Mouse (Mus musculus): Measurements from ENCODE around the gene Nudt1. TPM values are rescaled to one million over a fixed set of nuclear protein-coding genes. Genes with fewer than 3 reads are reported as not detected.

Gene Nudt1
- polyA plus RNA-seq, 1 experiment, result 21.0 TPM

GRCm38 (mm10) chr5:140336680-140337079 is 15.2 kb downstream of the Nudt1 start:
- no peak overlapping the region for H3K4me3 ChIP-seq (replicated peaks)

GRCm38 (mm10) chr5:140338779-140339178 is 17.3 kb downstream of the Nudt1 start:
- Histone ChIP-seq H3K9me3 (peaks cover 4% of the 10 kb centered on the region), H3K4me3 (replicated peaks) (no peak overlapping the region), H3K36me3 (replicated peaks; ENCODE audit: low read length) (peaks cover 73% of the 10 kb centered on the region), H3K4me1 (peaks cover 1% of the 10 kb centered on the region; the same call in 1 of the 2 replicates), H3K27me3 (replicated peaks) (no peaks in the 10 kb centered on the region)
- TF ChIP-seq FLI1 (IDR thresholded peaks at IDR 0.05; ENCODE audit: low read length) (no peak), GATA1 (IDR thresholded peaks at IDR 0.05; ENCODE audit: borderline replicate concordance, low read length) (no peak)

More at GRCm38 (mm10) chr5:140336680-140337079, 15.2 kb downstream of the Nudt1 start:
- peaks cover 66% of the 10 kb centered on the region for H3K36me3 ChIP-seq (replicated peaks; ENCODE audit: low read length)
- H3K9me3 ChIP-seq, result peaks cover 4% of the 10 kb centered on the region
- H3K27me3 ChIP-seq (replicated peaks), result no peaks in the 10 kb centered on the region
- TF ChIP-seq GATA1 (IDR thresholded peaks at IDR 0.05; ENCODE audit: borderline replicate concordance, low read length) (no peak), FLI1 (IDR thresholded peaks at IDR 0.05; ENCODE audit: low read length) (no peak)
- peaks cover 17% of the 10 kb centered on the region for H3K4me1 ChIP-seq

- peaks cover 79% of the 10 kb centered on the region for H3K36me3 ChIP-seq (replicated peaks; ENCODE audit: low read length)
Measured at GRCm38 (mm10) chr5:140339836-140340235, 18.4 kb downstream of the Nudt1 start.

GRCm38 (mm10) chr5:140342880-140343279 is 21.4 kb downstream of the Nudt1 start:
- TF ChIP-seq GATA1 (IDR thresholded peaks at IDR 0.05; ENCODE audit: borderline replicate concordance, low read length), result no peak
- peaks cover under 1% of the 10 kb centered on the region; the same call in 1 of the 2 replicates for H3K4me1 ChIP-seq
- H3K4me3 ChIP-seq (replicated peaks), result no peak overlapping the region
- H3K36me3 ChIP-seq (replicated peaks; ENCODE audit: low read length), result peaks cover 77% of the 10 kb centered on the region
- H3K9me3 ChIP-seq, result peaks cover 4% of the 10 kb centered on the region
- H3K27me3 ChIP-seq (replicated peaks), result no peaks in the 10 kb centered on the region

More at GRCm38 (mm10) chr5:140339836-140340235, 18.4 kb downstream of the Nudt1 start:
- H3K4me3 ChIP-seq (replicated peaks), result no peak overlapping the region
- no peaks in the 10 kb centered on the region for H3K4me1 ChIP-seq
- peaks cover 4% of the 10 kb centered on the region for H3K9me3 ChIP-seq
- no peak for TF ChIP-seq FLI1 (IDR thresholded peaks at IDR 0.05; ENCODE audit: low read length)
- no peak for TF ChIP-seq GATA1 (IDR thresholded peaks at IDR 0.05; ENCODE audit: borderline replicate concordance, low read length)
- H3K27me3 ChIP-seq (replicated peaks), result no peaks in the 10 kb centered on the region

GRCm38 (mm10) chr5:140345244-140345643 is 23.8 kb downstream of the Nudt1 start:
- no peaks in the 10 kb centered on the region for H3K9me3 ChIP-seq
- no peak for TF ChIP-seq FLI1 (IDR thresholded peaks at IDR 0.05; ENCODE audit: low read length)
- H3K27me3 ChIP-seq (replicated peaks), result peaks cover 3% of the 10 kb centered on the region
- peaks cover 59% of the 10 kb centered on the region for H3K36me3 ChIP-seq (replicated peaks; ENCODE audit: low read length)
- H3K4me3 ChIP-seq (replicated peaks), result no peak overlapping the region
- peaks cover 24% of the 10 kb centered on the region for H3K4me1 ChIP-seq

- Histone ChIP-seq H3K9me3 (no peaks in the 10 kb centered on the region), H3K4me3 (replicated peaks) (no peak overlapping the region), H3K27me3 (replicated peaks) (peaks cover 3% of the 10 kb centered on the region), H3K4me1 (peaks cover 25% of the 10 kb centered on the region), H3K36me3 (replicated peaks; ENCODE audit: low read length) (peaks cover 54% of the 10 kb centered on the region)
- TF ChIP-seq GATA1 (IDR thresholded peaks at IDR 0.05; ENCODE audit: borderline replicate concordance, low read length), result no peak
- TF ChIP-seq FLI1 (IDR thresholded peaks at IDR 0.05; ENCODE audit: low read length), result no peak
Measured at GRCm38 (mm10) chr5:140346050-140346449, 24.6 kb downstream of the Nudt1 start.

GRCm38 (mm10) chr5:140349882-140350281 is 28.4 kb downstream of the Nudt1 start:
- Histone ChIP-seq H3K4me1 (peaks cover 25% of the 10 kb centered on the region), H3K9me3 (peaks cover 7% of the 10 kb centered on the region), H3K27me3 (replicated peaks) (peaks cover 8% of the 10 kb centered on the region), H3K4me3 (replicated peaks) (peak overlapping the region; percentile 57), H3K36me3 (replicated peaks; ENCODE audit: low read length) (peaks cover 68% of the 10 kb centered on the region)
- TF ChIP-seq GATA1 (IDR thresholded peaks at IDR 0.05; ENCODE audit: borderline replicate concordance, low read length), result no peak
- TF ChIP-seq FLI1 (IDR thresholded peaks at IDR 0.05; ENCODE audit: low read length), result no peak

- no peak overlapping the region for H3K4me3 ChIP-seq (replicated peaks)
- TF ChIP-seq FLI1 (IDR thresholded peaks at IDR 0.05; ENCODE audit: low read length) (no peak), GATA1 (IDR thresholded peaks at IDR 0.05; ENCODE audit: borderline replicate concordance, low read length) (no peak)
- peaks cover 8% of the 10 kb centered on the region for H3K27me3 ChIP-seq (replicated peaks)
- H3K4me1 ChIP-seq, result peaks cover 25% of the 10 kb centered on the region
- peaks cover 69% of the 10 kb centered on the region for H3K36me3 ChIP-seq (replicated peaks; ENCODE audit: low read length)
- H3K9me3 ChIP-seq, result peaks cover 7% of the 10 kb centered on the region
Measured at GRCm38 (mm10) chr5:140350731-140351497, 29.5 kb downstream of the Nudt1 start.

GRCm38 (mm10) chr5:140352352-140352751 is 30.9 kb downstream of the Nudt1 start:
- Histone ChIP-seq H3K4me3 (replicated peaks) (no peak overlapping the region), H3K27me3 (replicated peaks) (peaks cover 8% of the 10 kb centered on the region), H3K36me3 (replicated peaks; ENCODE audit: low read length) (peaks cover 69% of the 10 kb centered on the region), H3K9me3 (peaks cover 7% of the 10 kb centered on the region), H3K4me1 (peaks cover 25% of the 10 kb centered on the region)
- TF ChIP-seq GATA1 (IDR thresholded peaks at IDR 0.05; ENCODE audit: borderline replicate concordance, low read length) (no peak), FLI1 (IDR thresholded peaks at IDR 0.05; ENCODE audit: low read length) (no peak)

GRCm38 (mm10) chr5:140355934-140356333 is 34.5 kb downstream of the Nudt1 start:
- Histone ChIP-seq H3K9me3 (peaks cover 7% of the 10 kb centered on the region), H3K36me3 (replicated peaks; ENCODE audit: low read length) (peaks cover 83% of the 10 kb centered on the region), H3K4me3 (replicated peaks) (no peak overlapping the region), H3K4me1 (0 out of 2 replicates have a peak, but pooled peaks cover 3% of the 10 kb centered on the region), H3K27me3 (replicated peaks) (peaks cover 5% of the 10 kb centered on the region)
- TF ChIP-seq GATA1 (IDR thresholded peaks at IDR 0.05; ENCODE audit: borderline replicate concordance, low read length) (no peak), FLI1 (IDR thresholded peaks at IDR 0.05; ENCODE audit: low read length) (no peak)
